Mouse (Mus musculus) myocyte (in vitro differentiated cells): ENCODE data around the gene Tnik.

Experiments used
- CEBPB ChIP-seq: IDR thresholded peaks from 2 replicates; pipeline ENCODE4 v1.6.1; 2011; ENCODE audit warnings: mild to moderate bottlenecking, moderate library complexity; ENCODE audit not compliant: poor library complexity, insufficient read depth, severe bottlenecking
- E2F4 ChIP-seq: IDR thresholded peaks from one replicate; pipeline ENCODE4 v1.6.1; 2011; ENCODE audit warnings: mild to moderate bottlenecking, control low read depth, moderate library complexity; ENCODE audit not compliant: insufficient read depth
- MAX ChIP-seq: IDR thresholded peaks from one replicate; pipeline ENCODE4 v1.6.1; 2011; ENCODE audit warnings: low read depth, mild to moderate bottlenecking, control low read depth
- MYOG ChIP-seq, 3 experiments: IDR thresholded peaks; one replicate each; pipeline ENCODE4 v1.6.1; 2011; ENCODE audit warnings: control low read depth in 2 of 3, low read depth in 2 of 3, mild to moderate bottlenecking in 2 of 3; ENCODE audit not compliant: insufficient read length in 2 of 3, control insufficient read depth in 1 of 3, insufficient read depth in 1 of 3
- POLR2A ChIP-seq: IDR thresholded peaks from one replicate; pipeline ENCODE4 v1.6.1; 2011; ENCODE audit warnings: low read depth, mild to moderate bottlenecking, control low read depth, moderate library complexity; ENCODE audit not compliant: insufficient read length
- POLR2AphosphoS2 ChIP-seq: IDR thresholded peaks from one replicate; pipeline ENCODE4 v1.6.1; 2011; ENCODE audit warnings: low read depth, control low read depth; ENCODE audit not compliant: insufficient read length
- TCF12 ChIP-seq: IDR thresholded peaks from one replicate; pipeline ENCODE4 v1.6.1; 2011; ENCODE audit warnings: mild to moderate bottlenecking, control low read depth; ENCODE audit not compliant: poor library complexity, insufficient read depth, severe bottlenecking
- USF1 ChIP-seq: IDR thresholded peaks from one replicate; pipeline ENCODE4 v1.6.1; 2011; ENCODE audit warnings: low read depth, mild to moderate bottlenecking, control low read depth, moderate library complexity

DNA sequence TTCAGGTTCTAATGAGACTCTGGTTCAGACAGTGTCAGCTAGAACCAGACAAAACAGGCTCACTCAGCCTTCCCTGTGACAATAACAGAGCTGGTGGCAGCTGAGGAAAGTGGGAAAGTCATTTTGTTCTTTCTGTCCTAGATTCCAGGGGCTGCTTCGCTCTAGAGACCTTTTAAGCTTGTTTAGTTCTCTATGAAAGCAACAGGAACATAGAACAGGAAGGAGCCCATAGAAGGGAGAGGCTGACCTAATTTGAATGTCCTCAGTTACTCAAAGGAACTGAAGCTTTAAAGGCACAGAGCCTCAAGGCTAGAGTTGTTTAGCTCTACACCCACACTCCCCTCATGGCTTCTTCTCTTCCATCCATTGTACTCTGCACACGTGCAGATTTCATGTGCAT is 142.4 kb downstream of the Tnik start:
- TF ChIP-seq POLR2A (no peak), USF1 (no peak), MAX (no peak), E2F4 (no peak), MYOG (IDR thresholded peaks at IDR 0.05; ENCODE audit: control insufficient read depth in 1 of 3, insufficient read depth in 1 of 3, insufficient read length in 2 of 3, low read depth in 2 of 3) (no peak), TCF12 (no peak), CEBPB (no peak), POLR2AphosphoS2 (no peak)
